Mouse (Mus musculus) c-Kit-positive CD71-negative TER-119-negative erythroid progenitor cells, embryonic 14.5 days (primary cell): ENCODE measurements around the gene Ccdc102a.
"Not testable (repeated sequence)": the region's sequence is repeated elsewhere in the genome, so short reads cannot be mapped to it uniquely, and the experiment has no call there.

Source experiments
- DNase-seq: peaks from one replicate; pipeline ENCODE4 v3.0.0-alpha.2; 2013; ENCODE audit warnings: low read depth

The Ccdc102a gene

DNA sequence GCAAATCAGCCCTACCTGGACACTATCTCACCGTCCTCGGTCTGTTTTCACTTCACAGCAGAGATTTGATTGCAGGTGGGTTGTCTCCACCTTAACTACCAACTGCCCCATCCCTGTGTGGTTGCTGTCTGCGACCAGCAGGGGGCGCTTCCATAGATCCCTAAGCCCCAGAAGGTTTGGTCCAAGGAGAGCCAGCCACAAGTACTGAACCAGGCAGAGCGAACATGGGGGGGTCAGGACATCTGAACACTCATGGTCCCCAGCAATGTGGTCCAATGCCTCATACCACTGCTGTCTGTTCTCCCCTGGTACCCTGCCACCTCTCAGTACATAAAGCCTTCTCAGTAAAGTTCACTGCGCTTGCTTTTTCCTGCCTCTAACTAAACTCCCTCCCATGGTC lies 43.5 kb downstream of the Ccdc102a start:
- peak; percentile 70 for DNase-seq

DNA sequence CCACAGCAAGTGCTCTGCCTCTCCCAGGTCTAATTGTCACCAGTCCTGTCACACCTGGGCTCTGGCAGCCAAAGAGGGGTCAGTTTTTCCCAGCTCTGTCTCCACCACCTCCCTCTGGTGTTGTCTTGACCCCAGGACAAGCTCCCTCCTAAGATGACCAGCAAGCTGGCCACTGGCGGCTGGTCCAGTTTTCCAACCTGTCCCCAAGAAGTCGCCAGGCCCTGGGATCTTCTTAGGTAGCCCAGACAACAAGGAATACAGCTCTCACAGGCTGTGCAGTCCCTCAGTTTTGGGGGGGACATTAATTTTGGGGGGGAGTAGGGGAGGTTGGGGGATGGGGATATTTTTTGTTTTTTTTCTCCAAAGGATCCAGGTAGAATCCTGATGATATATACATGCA lies 45.3 kb downstream of the Ccdc102a start:
- DNase-seq = no peak

- no peak for DNase-seq
These were observed 45.7 kb downstream of the Ccdc102a start for GRCm38 (mm10) chr8:94872156-94872555.

- no peak for DNase-seq
These were observed 46.6 kb downstream of the Ccdc102a start for GRCm38 (mm10) chr8:94871108-94871894.

DNA sequence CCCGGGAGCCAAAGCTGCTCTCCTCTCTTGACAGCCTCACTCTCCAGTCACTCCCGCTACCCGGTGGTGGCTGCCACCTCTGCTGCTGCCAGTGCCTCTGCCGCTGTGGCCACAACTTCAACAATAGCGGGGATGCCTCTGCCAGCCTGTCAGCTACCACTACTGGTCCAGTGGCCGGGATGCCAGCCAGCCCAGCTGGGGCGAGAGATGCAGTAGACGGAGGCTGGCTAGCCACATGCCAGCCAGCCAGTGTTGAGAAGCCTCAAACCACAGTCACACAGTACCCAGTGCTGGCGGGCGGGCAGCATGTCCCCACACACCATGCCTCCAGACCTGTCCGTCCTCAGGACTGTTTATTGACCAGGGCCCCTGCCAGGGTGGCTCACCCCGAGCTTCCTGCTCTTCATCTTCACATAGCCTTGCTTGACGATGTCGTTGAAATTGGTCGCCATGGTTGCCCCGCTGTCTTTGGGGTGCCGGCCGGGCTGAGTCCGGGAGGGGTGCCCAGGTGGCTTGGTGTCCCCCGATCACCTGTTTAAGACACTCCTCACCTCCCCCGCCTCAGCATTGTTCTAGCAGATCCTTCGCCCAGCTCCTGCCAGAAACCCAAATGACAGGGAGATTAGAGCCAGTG lies 47.3 kb downstream of the Ccdc102a start:
- DNase-seq = no peak

GRCm38 (mm10) chr8:94870003-94870402 lies 47.9 kb downstream of the Ccdc102a start:
- no peak for DNase-seq

DNA sequence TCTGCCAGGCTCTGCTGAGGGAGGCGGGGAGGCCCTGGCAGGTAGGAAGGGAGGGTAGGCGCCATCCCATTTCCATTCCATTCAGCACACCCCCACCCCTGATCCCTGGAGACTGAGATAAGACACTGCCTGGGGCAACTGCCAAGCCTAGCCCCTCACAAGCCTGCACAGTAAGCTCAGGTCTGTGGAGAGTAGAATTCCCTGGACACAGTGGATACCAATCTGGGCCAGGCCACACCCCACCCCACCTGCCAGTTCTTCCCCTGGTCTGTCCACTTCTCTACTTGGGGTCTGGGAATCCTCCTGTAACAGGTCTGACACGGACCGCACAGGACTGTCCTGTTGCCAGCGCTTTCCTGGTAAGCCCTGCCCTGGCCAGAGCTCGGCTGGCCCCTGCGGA lies 48.8 kb downstream of the Ccdc102a start:
- DNase-seq = no peak

DNA sequence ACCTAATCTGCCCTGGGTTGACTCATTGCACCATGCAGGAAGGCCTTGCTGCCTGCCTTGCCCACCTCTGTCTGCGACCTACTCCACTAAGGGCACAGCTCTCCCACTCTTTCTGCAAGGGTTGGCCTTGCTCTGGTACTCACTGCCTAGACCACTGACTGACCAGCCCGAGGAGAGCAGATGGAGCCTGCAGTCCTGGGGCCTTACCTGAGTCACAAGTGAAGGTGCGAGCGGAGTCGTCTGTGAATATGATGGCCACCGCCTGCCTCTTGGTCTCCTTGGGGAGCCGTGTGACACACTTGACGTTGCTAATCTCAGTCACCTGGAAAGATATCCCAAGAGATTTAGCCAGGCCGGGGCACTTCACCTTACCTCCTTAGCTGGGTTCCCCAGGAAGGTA lies 51.0 kb downstream of the Ccdc102a start:
- DNase-seq = no peak

DNA sequence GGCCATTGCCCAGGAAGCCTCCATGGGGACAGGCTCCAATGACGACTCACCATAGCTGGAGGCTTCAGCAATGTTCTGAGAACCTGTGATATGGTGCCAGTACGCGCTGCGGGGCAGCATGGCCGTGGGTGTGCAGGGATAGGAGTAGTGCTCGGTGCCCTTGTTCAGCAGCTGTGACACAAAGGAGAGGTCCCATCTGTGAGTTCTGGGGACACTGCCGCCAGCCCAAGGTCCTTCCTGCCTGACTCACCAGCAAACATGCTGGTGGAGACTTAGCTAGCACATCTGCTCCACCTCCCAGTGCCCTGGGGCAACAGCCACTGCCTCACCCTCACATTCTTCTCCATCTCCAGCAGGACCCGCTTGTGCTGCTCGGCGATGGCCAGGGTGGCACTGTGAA lies 52.6 kb downstream of the Ccdc102a start:
- DNase-seq = no peak

GRCm38 (mm10) chr8:94863897-94864673 lies 53.8 kb downstream of the Ccdc102a start:
- DNase-seq = no peak

GRCm38 (mm10) chr8:94862487-94863220 lies 55.2 kb downstream of the Ccdc102a start:
- DNase-seq = no peak

- no peak for DNase-seq
These were observed 56.5 kb downstream of the Ccdc102a start for GRCm38 (mm10) chr8:94861352-94861910.

DNA sequence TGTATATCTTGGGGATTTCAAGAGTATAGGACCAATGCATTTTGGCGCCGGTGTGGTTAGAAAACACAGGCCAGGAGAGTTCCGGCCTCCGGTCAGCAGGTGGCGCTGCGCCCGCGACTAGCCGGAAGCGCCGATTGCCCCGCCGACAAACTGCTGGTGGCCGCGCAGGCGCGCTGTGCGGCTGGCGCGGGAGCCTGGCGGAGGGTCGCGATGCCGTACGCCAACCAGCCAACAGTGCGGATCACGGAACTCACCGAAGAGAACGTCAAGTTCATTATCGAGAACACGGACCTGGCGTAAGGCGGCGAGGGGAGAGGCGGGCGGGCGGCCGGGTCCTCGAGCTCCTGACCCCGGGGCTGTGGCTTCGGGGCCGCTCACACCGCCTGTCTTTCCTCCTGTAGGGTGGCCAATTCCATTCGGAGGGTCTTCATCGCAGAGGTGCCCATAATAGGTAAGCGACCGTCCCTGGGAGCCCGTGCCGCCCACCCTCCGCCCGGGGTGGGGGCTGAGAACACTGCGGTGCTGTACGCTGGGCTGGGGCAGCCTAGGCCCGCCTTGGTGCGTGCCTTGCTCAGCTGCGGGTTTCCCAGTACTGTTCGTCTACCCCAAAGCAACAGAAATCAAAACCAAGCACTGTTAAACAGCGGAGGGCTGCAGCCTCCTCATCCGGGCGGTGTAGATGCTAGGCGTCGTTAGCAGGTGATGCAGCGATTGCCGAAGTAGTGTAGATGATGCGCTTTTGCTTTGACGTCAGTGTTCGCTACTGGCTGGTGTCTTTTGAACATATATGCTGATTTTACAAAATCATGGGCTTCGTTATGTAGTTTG lies 60.3 kb downstream of the Ccdc102a start, which contains the start of gene Polr2c:
Polr2c (plus strand) TSS at position 105 of the 828 bp plus-strand sequence.
- DNase-seq = peak; percentile 77

GRCm38 (mm10) chr8:94857011-94857345 lies 60.9 kb downstream of the Ccdc102a start:
- no peak for DNase-seq

DNA sequence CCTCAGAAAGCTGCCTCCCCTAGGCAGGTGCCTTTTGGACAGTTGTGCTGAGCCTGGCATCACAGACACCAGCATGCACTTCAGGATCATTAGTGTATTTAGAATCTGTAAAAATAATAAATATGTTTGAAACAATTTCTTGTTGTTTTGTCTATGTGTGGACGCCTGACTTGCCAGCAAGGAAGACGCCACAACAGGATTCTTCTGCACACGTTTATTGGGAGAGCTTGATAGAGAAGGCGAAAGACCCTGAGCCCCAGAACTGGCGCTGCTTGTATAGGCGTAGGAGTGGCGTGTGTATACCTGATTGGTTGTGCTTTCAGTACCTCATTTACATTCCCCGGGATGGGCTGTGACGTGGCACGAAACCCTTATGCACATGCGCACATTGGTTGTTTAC lies 63.1 kb downstream of the Ccdc102a start:
- DNase-seq = not testable (repeated sequence)
